Mouse (Mus musculus): Measurements from ENCODE around the gene Gm10277. TPM values are rescaled to one million over a fixed set of nuclear protein-coding genes. Genes with fewer than 3 reads are reported as not detected.

Gene Gm10277
- total and polyA plus RNA-seq, 2 experiments from 2014 or later: 0.29 TPM; not detected in 1

DNA sequence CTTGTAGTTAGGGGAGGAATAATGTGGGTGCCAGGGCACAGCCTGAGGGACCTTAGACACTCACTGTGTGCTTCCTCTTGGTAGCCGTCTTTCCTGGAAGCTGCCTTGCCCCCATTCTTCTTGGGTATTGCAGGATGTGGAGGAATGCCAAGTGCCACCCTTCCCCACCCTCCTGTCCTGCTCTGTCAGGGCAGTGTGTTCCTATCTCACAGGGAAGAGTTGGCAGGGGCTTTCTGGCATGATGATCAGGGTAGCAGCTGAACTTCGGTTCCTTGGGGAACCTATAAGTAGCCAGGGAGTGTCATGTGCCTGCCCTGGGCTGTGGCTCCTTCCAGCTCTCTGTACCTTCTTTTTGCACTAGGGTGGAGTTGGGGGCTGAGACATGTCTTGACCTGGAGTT is 26.4 kb upstream of the Gm10277 start:
- whole genome bisulfite sequencing: 56% methylated on average over 2 of the region's 2 CpGs
- TF ChIP-seq CTCF (IDR thresholded peaks at IDR 0.05; ENCODE audit: low read depth): no peak
- Histone ChIP-seq H3K4me1 (ENCODE audit: insufficient read depth) (0 out of 2 replicates have a peak, but pooled peaks cover 4% of the 10 kb centered on the region), H3K36me3 (ENCODE audit: insufficient read depth) (peaks cover 14% of the 10 kb centered on the region), H3K9me3 (ENCODE audit: low read length) (no peaks in the 10 kb centered on the region), H3K4me2 (ENCODE audit: low read depth) (no peak overlapping the region), H3K27ac (ENCODE audit: low read depth, low read length) (no peak overlapping the region), H3K4me3 (ENCODE audit: low read depth, low read length) (no peak overlapping the region), H3K27me3 (ENCODE audit: insufficient read depth, low read length) (no peaks in the 10 kb centered on the region), H3K9ac (no peak overlapping the region)
- no peak for DNase-seq
- ATAC-seq: no peak

GRCm38 (mm10) chr11:77810018-77810417 is 22.5 kb upstream of the Gm10277 start:
- WGBS: 96% methylated on average over 6 of the region's 6 CpGs
- ATAC-seq: no peak
- no peak for TF ChIP-seq CTCF (IDR thresholded peaks at IDR 0.05; ENCODE audit: low read depth)
- Histone ChIP-seq H3K36me3 (ENCODE audit: insufficient read depth) (no peaks in the 10 kb centered on the region), H3K27ac (ENCODE audit: low read depth, low read length) (no peak overlapping the region), H3K9me3 (ENCODE audit: low read length) (no peaks in the 10 kb centered on the region), H3K4me1 (ENCODE audit: insufficient read depth) (0 out of 2 replicates have a peak, but pooled peaks cover 4% of the 10 kb centered on the region), H3K4me3 (ENCODE audit: low read depth, low read length) (no peak overlapping the region), H3K9ac (no peak overlapping the region), H3K27me3 (ENCODE audit: insufficient read depth, low read length) (no peaks in the 10 kb centered on the region), H3K4me2 (ENCODE audit: low read depth) (no peak overlapping the region)
- no peak for DNase-seq

GRCm38 (mm10) chr11:77809215-77809614 is 21.7 kb upstream of the Gm10277 start:
- no peak overlapping the region for H3K27ac ChIP-seq (ENCODE audit: low read depth, low read length)
- H3K9me3 ChIP-seq (ENCODE audit: low read length): no peaks in the 10 kb centered on the region
- DNase-seq (no peak), ATAC-seq (no peak)
- no peaks in the 10 kb centered on the region for H3K36me3 ChIP-seq (ENCODE audit: insufficient read depth)
- H3K27me3 ChIP-seq (ENCODE audit: insufficient read depth, low read length): no peaks in the 10 kb centered on the region
- 72% methylated on average over 4 of the region's 4 CpGs for WGBS
- no peak for TF ChIP-seq CTCF (IDR thresholded peaks at IDR 0.05; ENCODE audit: low read depth)
- H3K4me3 ChIP-seq (ENCODE audit: low read depth, low read length): no peak overlapping the region
- no peak overlapping the region for H3K4me2 ChIP-seq (ENCODE audit: low read depth)
- no peak overlapping the region for H3K9ac ChIP-seq
- H3K4me1 ChIP-seq (ENCODE audit: insufficient read depth): 0 out of 2 replicates have a peak, but pooled peaks cover 4% of the 10 kb centered on the region

DNA sequence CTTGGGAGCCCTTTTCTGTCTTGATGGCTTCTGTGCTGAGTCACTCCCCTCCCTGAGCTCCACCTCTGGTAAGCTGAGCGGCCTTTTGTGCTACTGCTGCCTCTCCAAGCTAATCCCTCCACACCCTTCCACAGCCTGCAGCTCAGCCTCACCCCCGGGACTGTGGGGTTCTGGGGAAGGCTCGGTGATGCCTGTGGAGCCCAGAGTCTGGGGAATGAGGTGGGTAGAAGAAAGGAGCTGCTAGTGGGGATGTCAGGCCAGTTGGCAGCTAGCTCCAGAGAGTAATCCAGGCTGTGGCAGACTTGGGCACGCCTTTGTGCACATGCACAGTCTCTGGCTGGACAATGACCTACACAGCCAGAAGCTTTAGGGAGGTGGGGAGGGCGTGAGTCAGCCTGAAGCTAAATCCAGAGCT is 20.5 kb upstream of the Gm10277 start:
- Histone ChIP-seq H3K4me2 (ENCODE audit: low read depth) (no peak overlapping the region), H3K36me3 (ENCODE audit: insufficient read depth) (no peaks in the 10 kb centered on the region), H3K4me1 (ENCODE audit: insufficient read depth) (0 out of 2 replicates have a peak, but pooled peaks cover 4% of the 10 kb centered on the region), H3K27ac (ENCODE audit: low read depth, low read length) (no peak overlapping the region), H3K27me3 (ENCODE audit: insufficient read depth, low read length) (no peaks in the 10 kb centered on the region), H3K9me3 (ENCODE audit: low read length) (no peaks in the 10 kb centered on the region), H3K4me3 (ENCODE audit: low read depth, low read length) (no peak overlapping the region), H3K9ac (no peak overlapping the region)
- ATAC-seq: peak; percentile 32; the same call in 1 of the 2 replicates
- no peak for DNase-seq
- 15% methylated on average over 5 of the region's 5 CpGs for WGBS
- TF ChIP-seq CTCF (IDR thresholded peaks at IDR 0.05; ENCODE audit: low read depth): no peak

- WGBS: 85% methylated on average over 6 of the region's 6 CpGs
Measured at GRCm38 (mm10) chr11:77806855-77807254, 19.3 kb upstream of the Gm10277 start.

DNA sequence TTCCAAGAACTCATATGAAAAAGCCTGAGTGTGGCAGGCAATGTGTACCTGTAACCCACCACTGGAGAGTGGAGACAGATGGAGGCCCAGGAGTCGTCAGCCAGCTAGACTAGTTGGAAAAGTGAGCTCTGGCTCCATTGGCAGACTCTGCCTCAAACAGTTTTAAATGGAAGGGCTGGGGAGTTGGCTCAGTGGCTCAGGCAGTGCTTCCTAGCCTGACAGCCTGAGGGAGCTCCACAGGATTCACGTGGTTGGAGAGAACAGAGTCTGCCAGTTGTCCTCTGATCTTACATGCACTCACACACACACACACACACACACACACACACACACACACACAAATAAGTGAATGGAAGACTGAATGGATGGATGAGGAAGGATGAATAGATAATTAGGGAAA is 18.7 kb upstream of the Gm10277 start:
- TF ChIP-seq CTCF (IDR thresholded peaks at IDR 0.05; ENCODE audit: low read depth): peak; percentile 27; the same call in 1 of the 2 replicates
- ATAC-seq (peak; percentile 77), DNase-seq (peak; percentile 65)
- 0 out of 2 replicates have a peak, but pooled peaks cover 4% of the 10 kb centered on the region for H3K4me1 ChIP-seq (ENCODE audit: insufficient read depth)
- no peak overlapping the region for H3K4me2 ChIP-seq (ENCODE audit: low read depth)
- H3K4me3 ChIP-seq (ENCODE audit: low read depth, low read length): no peak overlapping the region
- H3K9me3 ChIP-seq (ENCODE audit: low read length): no peaks in the 10 kb centered on the region
- H3K9ac ChIP-seq: no peak overlapping the region
- no peaks in the 10 kb centered on the region for H3K36me3 ChIP-seq (ENCODE audit: insufficient read depth)
- H3K27ac ChIP-seq (ENCODE audit: low read depth, low read length): 0 out of 2 replicates have a peak overlapping the region, but pooled peaks have one; percentile 21
- 9% methylated on average over 2 of the region's 2 CpGs for whole genome bisulfite sequencing
- no peaks in the 10 kb centered on the region for H3K27me3 ChIP-seq (ENCODE audit: insufficient read depth, low read length)

More at GRCm38 (mm10) chr11:77806855-77807254, 19.3 kb upstream of the Gm10277 start:
- Histone ChIP-seq H3K27ac (ENCODE audit: low read depth, low read length) (no peak overlapping the region), H3K36me3 (ENCODE audit: insufficient read depth) (no peaks in the 10 kb centered on the region), H3K9ac (no peak overlapping the region), H3K4me1 (ENCODE audit: insufficient read depth) (0 out of 2 replicates have a peak, but pooled peaks cover 4% of the 10 kb centered on the region), H3K4me3 (ENCODE audit: low read depth, low read length) (no peak overlapping the region), H3K27me3 (ENCODE audit: insufficient read depth, low read length) (no peaks in the 10 kb centered on the region), H3K9me3 (ENCODE audit: low read length) (no peaks in the 10 kb centered on the region), H3K4me2 (ENCODE audit: low read depth) (no peak overlapping the region)
- no peak for ATAC-seq
- TF ChIP-seq CTCF (IDR thresholded peaks at IDR 0.05; ENCODE audit: low read depth): no peak
- no peak for DNase-seq

GRCm38 (mm10) chr11:77802341-77802865 is 14.9 kb upstream of the Gm10277 start:
- H3K9me3 ChIP-seq (ENCODE audit: low read length): no peaks in the 10 kb centered on the region
- DNase-seq (no peak), ATAC-seq (no peak)
- H3K4me2 ChIP-seq (ENCODE audit: low read depth): no peak overlapping the region
- no peaks in the 10 kb centered on the region for H3K4me1 ChIP-seq (ENCODE audit: insufficient read depth)
- H3K27ac ChIP-seq (ENCODE audit: low read depth, low read length): no peak overlapping the region
- TF ChIP-seq CTCF (IDR thresholded peaks at IDR 0.05; ENCODE audit: low read depth): no peak
- no peaks in the 10 kb centered on the region for H3K27me3 ChIP-seq (ENCODE audit: insufficient read depth, low read length)
- WGBS: 71% methylated on average over 9 of the region's 9 CpGs
- H3K36me3 ChIP-seq (ENCODE audit: insufficient read depth): no peaks in the 10 kb centered on the region
- H3K9ac ChIP-seq: no peak overlapping the region
- no peak overlapping the region for H3K4me3 ChIP-seq (ENCODE audit: low read depth, low read length)

Data from forebrain, postnatal 0 days (tissue).